Mouse (Mus musculus) testis, adult 2 months (tissue): ENCODE data around the gene Bri3.

Source experiments
- CTCF ChIP-seq: fragments of 200-500 bp; IDR thresholded peaks from 2 replicates; pipeline ENCODE4 v1.5.1; 2012; ENCODE audit warnings: low read depth, mild to moderate bottlenecking, inconsistent platforms, low read length, moderate library complexity; ENCODE audit not compliant: control insufficient read depth, insufficient read depth, insufficient replicate concordance
- POLR2A ChIP-seq: fragments of 200-500 bp; IDR thresholded peaks from 2 replicates; pipeline ENCODE4 v1.6.1; 2012; ENCODE audit warnings: low read depth, mild to moderate bottlenecking, inconsistent platforms, low read length, moderate library complexity; ENCODE audit not compliant: control insufficient read depth

GRCm38 (mm10) chr5:144431481-144431880, 187.2 kb downstream of the Bri3 start:
- TF ChIP-seq CTCF, result no peak
- TF ChIP-seq POLR2A, result no peak
